Mouse (Mus musculus) sigmoid colon, adult 10 weeks (tissue): ENCODE measurements around the gene Aicda. TPM values are rescaled to one million over a fixed set of nuclear protein-coding genes. Genes with fewer than 3 reads are reported as not detected.

Experiments used
- polyA plus RNA-seq: library from polyadenylated mRNA; stranded (reverse); fragments of 350-450 nt; fragmentation: Illumina TruSeq; extraction: RNeasy Lipid Tissue Mini Kit (QIAGEN cat#74804); gene quantifications from one replicate; pipeline ENCODE4 v1.2.3, GENCODE M21; 2014; ENCODE audit warnings: low read depth, low replicate concordance

The Aicda gene
- 0.50 TPM for polyA plus RNA-seq

DNA sequence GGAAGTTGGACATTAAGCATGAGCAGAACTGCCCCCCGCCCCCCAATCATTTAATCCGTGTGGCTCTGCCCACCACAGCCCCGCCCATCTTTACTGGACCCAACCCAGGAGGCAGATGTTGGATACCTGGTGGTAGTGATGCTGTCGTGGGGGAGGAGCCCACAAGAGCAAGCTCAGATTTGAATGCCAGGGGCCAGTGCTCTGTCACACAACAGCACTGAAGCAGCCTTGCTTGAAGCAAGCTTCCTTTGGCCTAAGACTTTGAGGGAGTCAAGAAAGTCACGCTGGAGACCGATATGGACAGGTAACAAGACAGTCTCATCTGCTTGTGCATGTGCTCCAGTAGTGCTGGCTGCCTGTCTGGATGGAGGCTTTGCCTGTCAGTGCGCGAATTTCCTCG is at the start of gene Aicda:
TSS of gene Aicda (plus strand) at position 196 of the 400 bp plus-strand sequence.

DNA sequence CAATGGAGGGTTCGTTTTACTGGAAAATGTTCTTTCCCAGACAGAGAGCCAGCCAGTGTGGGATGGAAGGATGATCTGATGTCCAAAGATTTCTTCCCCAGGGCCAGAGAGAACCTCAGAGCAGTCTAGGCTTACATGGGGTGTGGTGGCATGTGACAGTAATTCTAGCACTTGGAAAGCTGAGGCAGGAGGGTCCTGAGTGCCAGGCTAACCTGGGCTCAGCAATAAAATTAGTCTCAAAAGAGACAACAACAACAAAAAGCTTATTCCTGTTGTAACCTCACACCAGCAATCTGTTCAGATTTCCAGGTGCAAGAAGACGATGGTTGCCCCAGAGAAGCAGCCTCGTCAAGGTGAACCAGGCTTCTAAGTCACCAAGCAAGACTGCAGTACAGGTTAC is 48.1 kb upstream of the Aicda start, which contains the start of gene Mfap5:
TSS of gene Mfap5 (plus strand) at position 301 of the 400 bp plus-strand sequence.

DNA sequence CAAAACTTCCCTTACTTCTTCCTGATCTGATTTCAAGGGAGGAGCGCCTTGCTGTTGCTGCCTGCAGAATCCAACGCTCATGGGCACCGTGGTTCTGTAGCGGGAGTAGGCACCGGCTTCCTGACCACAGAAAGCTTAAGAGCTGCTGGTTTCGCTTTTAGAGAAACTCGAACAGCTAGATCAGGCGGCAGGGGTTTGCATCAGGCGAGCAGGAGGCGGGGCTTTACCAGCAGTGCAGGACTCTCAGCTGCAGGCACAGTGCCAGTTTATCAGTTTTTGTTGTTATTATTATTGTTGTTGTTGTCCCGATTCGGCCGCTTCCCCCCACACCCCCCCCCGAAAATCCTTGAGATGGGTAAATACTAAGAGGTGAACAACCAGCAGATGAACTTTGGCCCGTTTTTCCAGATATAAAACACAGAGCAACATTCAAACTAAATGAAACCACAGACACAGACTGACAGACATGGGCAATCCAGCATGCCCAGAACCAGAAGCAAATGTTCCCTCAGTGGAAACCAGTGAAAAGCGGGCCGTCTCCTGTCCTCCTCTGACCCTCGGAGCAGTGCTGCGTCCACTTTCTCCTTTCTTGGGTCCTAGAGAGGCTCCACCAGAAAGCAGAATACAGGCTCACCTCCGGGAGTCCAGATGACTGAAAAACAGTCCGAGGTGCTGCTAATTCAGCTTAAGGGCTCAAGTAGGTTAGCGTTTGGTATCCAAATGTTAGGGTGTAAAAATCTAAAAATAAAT is 48.8 kb downstream of the Aicda start, which contains the start of gene Apobec1:
TSS of gene Apobec1 (minus strand) at position 203 of the 750 bp plus-strand sequence.

DNA sequence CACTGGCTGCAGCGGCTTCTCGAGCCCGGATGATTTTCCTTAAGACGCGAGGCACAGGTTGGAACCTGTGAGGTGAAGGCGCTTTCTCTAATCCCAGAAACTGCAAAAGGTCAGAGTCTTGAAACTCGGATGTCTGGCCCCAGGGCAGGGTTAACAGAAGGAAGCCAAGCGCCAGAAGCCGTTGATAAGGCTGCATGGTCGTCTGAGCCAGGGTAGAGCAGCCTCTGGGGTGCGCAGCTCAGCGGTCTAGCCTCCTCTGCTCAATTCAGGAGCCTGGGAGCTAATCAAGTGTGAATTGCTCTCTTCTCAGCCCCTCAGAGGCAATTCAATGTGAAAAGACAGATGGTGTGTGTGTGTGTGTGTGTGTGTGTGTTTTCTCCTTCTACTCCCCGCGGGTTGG is 56.2 kb downstream of the Aicda start, which contains the start of gene Gdf3:
TSS of gene Gdf3 (minus strand) at position 317 of the 400 bp plus-strand sequence.

Other genes starting within 250 kb of the Aicda start
- 216 TPM for gene M6pr, start 245.1 kb upstream of the Aicda start, polyA plus RNA-seq
- gene Phc1, start 213.2 kb upstream of the Aicda start, polyA plus RNA-seq: 2.3 TPM
- gene Rimklb, start 55.0 kb upstream of the Aicda start, polyA plus RNA-seq: 1.1 TPM
- gene Mfap5, start 48.0 kb upstream of the Aicda start, polyA plus RNA-seq: 23.0 TPM
- gene Apobec1, start 48.6 kb downstream of the Aicda start, polyA plus RNA-seq: 96.4 TPM
- not detected for gene Gdf3, start 56.3 kb downstream of the Aicda start, polyA plus RNA-seq
- not detected for gene Dppa3, start 72.6 kb downstream of the Aicda start, polyA plus RNA-seq
- not detected for gene Nanog, start 153.7 kb downstream of the Aicda start, polyA plus RNA-seq
- gene Slc2a3, start 247.8 kb downstream of the Aicda start, polyA plus RNA-seq: 2.4 TPM